Mouse (Mus musculus) limb, embryonic 10.5 days (tissue): ENCODE measurements around the gene Peak1. TPM values are rescaled to one million over a fixed set of nuclear protein-coding genes. Genes with fewer than 3 reads are reported as not detected.
"Not testable (repeated sequence)": the region's sequence is repeated elsewhere in the genome, so short reads cannot be mapped to it uniquely, and the experiment has no call there.

Source experiments
- DNase-seq: peaks from one replicate; pipeline ENCODE4 v3.0.0-alpha.2; 2017; ENCODE audit warnings: low spot score
- H3K27ac ChIP-seq: fragments of 300-500 bp; sonication (generic); 2 replicates; pipeline ENCODE4 v1.5.1; 2016; ENCODE audit warnings: mild to moderate bottlenecking
- H3K27me3 ChIP-seq: fragments of 300-500 bp; sonication (generic); 2 replicates; pipeline ENCODE4 v1.6.1; 2016; ENCODE audit warnings: low read depth, mild to moderate bottlenecking; ENCODE audit not compliant: poor library complexity, severe bottlenecking
- H3K36me3 ChIP-seq: fragments of 300-500 bp; sonication (generic); 2 replicates; pipeline ENCODE4 v1.6.1; 2016; ENCODE audit warnings: mild to moderate bottlenecking, moderate library complexity
- H3K4me1 ChIP-seq: fragments of 300-500 bp; sonication (generic); 2 replicates; pipeline ENCODE4 v1.6.1; 2016
- H3K4me3 ChIP-seq: fragments of 300-500 bp; sonication (generic); 2 replicates; pipeline ENCODE4 v1.5.1; 2016; ENCODE audit warnings: mild to moderate bottlenecking, moderate library complexity
- H3K9me3 ChIP-seq: fragments of 300-500 bp; sonication (generic); replicated peaks from 2 replicates; pipeline ENCODE4 v1.6.1; 2016; ENCODE audit warnings: mild to moderate bottlenecking
- WGBS: fragments of 180-500 bp; shearing (Covaris S2); methylation state at CpG from one replicate; pipeline ENCODE4 v1.1.7; 2016; 5-methylcytosine and 5-hydroxymethylcytosine counted together
- polyA plus RNA-seq: library from polyadenylated mRNA; unstranded; fragments of >200 nt; fragmentation: Nextera tagmentation; extraction: Ambion mirVana; gene quantifications from 2 replicates; pipeline ENCODE4 v1.2.1, GENCODE M21; 2016

Peak1 gene
- polyA plus RNA-seq, 1 experiment from 2014 or later = 6.1 TPM

DNA sequence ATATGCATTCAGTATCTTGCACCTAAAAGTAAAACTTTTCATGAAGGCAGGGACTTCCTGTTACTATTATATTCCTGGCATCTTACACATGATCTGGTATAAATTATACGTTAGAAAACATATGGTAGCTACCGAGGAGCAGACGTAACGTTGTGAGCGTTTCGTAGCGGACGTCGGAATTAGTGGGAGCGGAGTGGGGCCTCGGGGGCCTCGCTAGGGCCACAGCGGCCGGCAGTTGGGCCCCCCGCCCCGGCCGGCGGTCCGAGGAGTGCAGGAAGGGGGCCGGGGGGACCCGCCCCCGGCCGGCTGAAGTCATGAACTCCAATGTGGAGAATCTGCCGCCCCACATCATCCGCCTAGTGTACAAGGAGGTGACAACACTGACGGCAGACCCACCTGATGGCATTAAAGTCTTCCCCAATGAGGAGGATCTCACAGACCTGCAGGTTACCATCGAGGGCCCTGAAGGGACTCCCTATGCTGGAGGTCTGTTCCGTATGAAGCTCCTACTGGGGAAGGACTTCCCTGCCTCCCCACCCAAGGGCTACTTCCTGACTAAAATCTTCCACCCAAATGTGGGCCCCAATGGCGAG is 19.5 kb upstream of the Peak1 start:
- 91% methylated on average over 29 of the region's 29 CpGs for WGBS

DNA sequence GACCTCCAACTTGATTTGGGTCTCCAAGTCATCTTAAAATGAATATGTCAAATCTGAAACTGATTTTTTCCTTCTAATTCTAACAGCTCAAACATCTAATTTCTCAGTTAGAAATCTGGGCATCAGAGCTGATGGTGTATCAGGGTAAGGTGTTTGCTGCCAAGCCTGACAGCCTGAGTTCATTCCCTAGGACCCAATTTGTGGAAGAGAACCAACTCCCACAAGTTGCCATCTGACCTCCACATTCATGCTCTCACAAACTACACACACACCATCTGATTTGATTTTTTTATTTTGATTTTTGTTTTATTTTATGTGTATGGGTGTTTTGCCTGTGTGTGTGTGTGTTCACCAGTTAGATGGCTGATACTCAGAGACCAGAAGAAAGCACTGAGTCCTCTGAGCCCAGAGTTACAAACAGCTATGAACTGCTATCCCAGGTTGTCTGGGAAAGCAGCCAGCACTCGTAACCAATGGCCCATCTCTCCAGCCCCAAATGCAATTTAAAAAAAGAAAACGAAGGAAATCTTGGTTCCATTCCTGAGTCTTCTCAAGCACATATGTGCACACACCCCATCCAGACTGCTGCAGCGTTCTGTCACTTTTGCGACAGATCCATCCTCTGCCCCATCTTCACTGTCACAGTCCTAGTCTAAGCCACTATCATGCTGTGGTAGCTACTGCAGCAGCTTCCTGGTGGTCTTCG is 18.1 kb upstream of the Peak1 start:
- no peaks in the 10 kb centered on the region for H3K9me3 ChIP-seq
- no peak for DNase-seq
- WGBS = 92% methylated on average over 5 of the region's 5 CpGs
- no peaks in the 10 kb centered on the region for H3K36me3 ChIP-seq
- H3K4me1 ChIP-seq = no peaks in the 10 kb centered on the region
- H3K27ac ChIP-seq = no peak overlapping the region
- H3K4me3 ChIP-seq = no peak overlapping the region
- no peaks in the 10 kb centered on the region for H3K27me3 ChIP-seq

More for the DNA sequence above, 19.5 kb upstream of the Peak1 start:
- H3K4me1 ChIP-seq, H3K4me3 ChIP-seq, H3K9me3 ChIP-seq, DNase-seq, H3K36me3 ChIP-seq, H3K27ac ChIP-seq, H3K27me3 ChIP-seq: not testable (repeated sequence)

- H3K4me3 ChIP-seq = no peak overlapping the region
- H3K9me3 ChIP-seq = no peaks in the 10 kb centered on the region
- no peak for DNase-seq
- 91% methylated on average over 4 of the region's 4 CpGs for WGBS
- no peaks in the 10 kb centered on the region for H3K27me3 ChIP-seq
- no peak overlapping the region for H3K27ac ChIP-seq
- H3K4me1 ChIP-seq = no peaks in the 10 kb centered on the region
- H3K36me3 ChIP-seq = peaks cover 6% of the 10 kb centered on the region; the same call in 1 of the 2 replicates
Observed at GRCm38 (mm10) chr9:56424861-56425260, 7.0 kb upstream of the Peak1 start.

- H3K27me3 ChIP-seq = no peaks in the 10 kb centered on the region
Observed at GRCm38 (mm10) chr9:56421991-56422390, 4.1 kb upstream of the Peak1 start.

DNA sequence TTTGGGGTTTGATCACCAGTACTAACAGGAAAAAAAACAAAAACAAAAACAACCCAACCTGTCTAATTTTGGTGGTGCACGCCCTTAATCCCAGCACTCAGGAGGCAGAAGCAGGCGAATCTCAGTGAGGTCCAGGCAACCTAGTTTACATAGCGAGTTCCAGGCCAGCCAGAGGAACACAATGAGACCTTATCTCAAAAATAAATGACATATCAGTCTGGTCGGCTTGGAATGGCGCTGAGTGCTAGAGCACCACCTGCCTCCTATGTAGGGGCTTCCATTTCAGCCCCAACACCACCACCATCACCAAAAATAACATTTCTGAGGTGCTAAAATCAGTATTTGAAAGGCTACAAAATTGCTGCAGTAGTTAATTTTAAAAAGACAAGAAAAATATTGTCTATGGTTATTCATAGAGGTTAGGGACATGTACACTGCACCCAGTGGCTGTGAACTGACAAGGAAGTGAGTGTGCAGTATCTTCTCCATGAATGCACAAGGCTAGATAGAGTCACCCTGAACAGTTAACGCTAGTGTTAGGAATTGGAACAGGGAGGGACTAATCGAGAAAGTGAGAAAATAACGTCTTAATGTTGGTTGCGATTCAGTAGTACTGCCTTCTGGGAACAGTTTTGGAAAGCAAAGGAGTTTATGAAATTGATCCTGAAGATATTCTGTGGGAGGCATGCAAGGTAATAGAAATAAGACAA is 3.2 kb upstream of the Peak1 start:
- 92% methylated on average over 9 of the region's 9 CpGs for WGBS
- H3K4me3 ChIP-seq = no peak overlapping the region
- H3K27ac ChIP-seq = no peak overlapping the region
- peaks cover 21% of the 10 kb centered on the region for H3K4me1 ChIP-seq
- H3K9me3 ChIP-seq = no peaks in the 10 kb centered on the region
- H3K36me3 ChIP-seq = peaks cover 6% of the 10 kb centered on the region; the same call in 1 of the 2 replicates
- H3K27me3 ChIP-seq = no peaks in the 10 kb centered on the region
- no peak for DNase-seq

More at GRCm38 (mm10) chr9:56421991-56422390, 4.1 kb upstream of the Peak1 start:
- DNase-seq = no peak
- Histone ChIP-seq H3K4me3 (no peak overlapping the region), H3K36me3 (peaks cover 6% of the 10 kb centered on the region; the same call in 1 of the 2 replicates), H3K9me3 (no peaks in the 10 kb centered on the region), H3K4me1 (peaks cover 13% of the 10 kb centered on the region), H3K27ac (no peak overlapping the region)
- WGBS = 86% methylated on average over 5 of the region's 5 CpGs

DNA sequence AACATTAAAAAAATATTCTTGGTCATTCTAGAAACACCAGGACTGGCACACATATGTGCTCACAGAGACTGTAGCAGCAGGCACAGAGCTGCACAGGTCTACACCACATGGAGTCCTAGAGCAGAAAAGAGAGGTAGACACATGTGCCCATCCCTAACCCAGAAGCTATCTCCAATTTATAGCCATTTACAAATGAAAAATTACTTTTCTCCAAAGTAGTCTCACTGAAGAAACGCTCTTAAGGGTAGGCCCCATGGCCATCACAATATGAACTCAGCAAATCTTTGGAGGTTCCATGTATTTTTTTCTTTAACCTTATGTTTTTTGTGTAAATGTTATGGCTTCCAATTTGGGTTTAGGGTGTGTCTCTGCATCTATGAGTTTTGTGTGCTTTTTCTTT is 2.4 kb upstream of the Peak1 start:
- H3K27ac ChIP-seq = no peak overlapping the region
- no peak overlapping the region for H3K4me3 ChIP-seq
- peaks cover 6% of the 10 kb centered on the region; the same call in 1 of the 2 replicates for H3K36me3 ChIP-seq
- 96% methylated on average over 1 of the region's 1 CpGs for WGBS
- H3K27me3 ChIP-seq = no peaks in the 10 kb centered on the region
- H3K9me3 ChIP-seq = no peaks in the 10 kb centered on the region
- peaks cover 21% of the 10 kb centered on the region for H3K4me1 ChIP-seq
- no peak for DNase-seq

DNA sequence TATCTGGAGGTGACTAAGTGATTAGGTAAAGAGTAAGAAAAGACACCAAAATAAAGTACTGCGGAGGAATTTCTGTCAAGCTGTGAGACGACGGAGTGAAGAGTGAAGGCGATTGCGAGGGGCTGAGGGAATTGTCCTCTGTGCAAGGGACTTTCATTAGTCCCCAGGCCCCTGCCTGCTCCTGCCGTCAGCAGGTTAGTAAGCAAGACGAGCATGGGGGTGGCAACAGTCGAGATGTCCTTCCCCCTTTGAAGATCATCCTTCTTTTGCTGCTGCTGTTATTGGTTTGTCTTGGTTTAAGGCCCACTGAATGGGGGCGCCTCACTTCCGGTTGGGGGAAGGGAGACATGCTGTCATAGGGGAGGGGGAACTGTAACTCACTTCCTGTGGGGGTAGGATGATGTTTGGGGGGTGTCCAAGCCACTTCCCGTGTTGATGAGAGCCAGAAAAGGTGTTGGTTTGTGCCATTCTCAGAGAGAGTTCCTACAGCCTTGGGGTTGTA is 922 bp upstream of the Peak1 start:
- H3K27ac ChIP-seq = peak overlapping the region; percentile 95
- peaks cover 21% of the 10 kb centered on the region for H3K4me1 ChIP-seq
- H3K36me3 ChIP-seq = no peaks in the 10 kb centered on the region
- H3K4me3 ChIP-seq = peak overlapping the region; percentile 81
- 2% methylated on average over 11 of the region's 11 CpGs for WGBS
- no peaks in the 10 kb centered on the region for H3K9me3 ChIP-seq
- DNase-seq = peak; percentile 82
- no peaks in the 10 kb centered on the region for H3K27me3 ChIP-seq

GRCm38 (mm10) chr9:56417415-56417947 is 386 bp downstream of the Peak1 start:
- DNase-seq = peak; percentile 82
- Histone ChIP-seq H3K27ac (peak overlapping the region; percentile 95), H3K4me3 (peak overlapping the region; percentile 81), H3K4me1 (peaks cover 21% of the 10 kb centered on the region), H3K36me3 (no peaks in the 10 kb centered on the region), H3K27me3 (no peaks in the 10 kb centered on the region), H3K9me3 (no peaks in the 10 kb centered on the region)
- under 1% methylated on average over 40 of the region's 40 CpGs for WGBS

- no peak overlapping the region for H3K4me3 ChIP-seq
- peaks cover 21% of the 10 kb centered on the region for H3K4me1 ChIP-seq
- WGBS = 84% methylated on average over 4 of the region's 4 CpGs
- no peaks in the 10 kb centered on the region for H3K27me3 ChIP-seq
- H3K9me3 ChIP-seq = no peaks in the 10 kb centered on the region
- no peak overlapping the region for H3K27ac ChIP-seq
- DNase-seq = no peak
- no peaks in the 10 kb centered on the region for H3K36me3 ChIP-seq
Observed at GRCm38 (mm10) chr9:56415935-56416607, 1.8 kb downstream of the Peak1 start.

DNA sequence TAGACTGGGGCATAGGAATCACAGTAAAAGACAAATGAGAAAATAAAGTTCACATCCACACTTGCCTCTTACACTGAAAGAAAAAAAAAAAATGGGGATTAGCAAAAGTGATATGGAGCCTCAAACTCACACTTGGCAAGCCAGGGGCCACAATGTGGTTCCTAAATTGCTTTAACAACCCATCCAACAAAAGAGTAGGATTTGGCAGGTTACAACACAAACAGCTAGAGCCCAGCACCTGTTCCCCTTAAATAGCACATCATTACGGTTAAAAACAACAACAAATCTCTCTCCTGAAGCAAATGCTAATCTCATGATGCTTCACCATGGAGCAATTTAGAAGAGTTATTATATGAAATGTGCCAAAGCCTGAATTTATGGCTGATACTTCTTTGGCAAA is 2.5 kb downstream of the Peak1 start:
- Histone ChIP-seq H3K36me3 (no peaks in the 10 kb centered on the region), H3K27ac (no peak overlapping the region), H3K27me3 (no peaks in the 10 kb centered on the region), H3K9me3 (no peaks in the 10 kb centered on the region), H3K4me1 (peaks cover 21% of the 10 kb centered on the region), H3K4me3 (no peak overlapping the region)
- DNase-seq = no peak
- WGBS = 70% methylated on average over 1 of the region's 1 CpGs

- H3K27ac ChIP-seq = no peak overlapping the region
- H3K4me1 ChIP-seq = peaks cover 15% of the 10 kb centered on the region
- H3K36me3 ChIP-seq = no peaks in the 10 kb centered on the region
- H3K27me3 ChIP-seq = no peaks in the 10 kb centered on the region
- H3K9me3 ChIP-seq = no peaks in the 10 kb centered on the region
- no peak overlapping the region for H3K4me3 ChIP-seq
- DNase-seq = no peak
Observed at GRCm38 (mm10) chr9:56414322-56414721, 3.5 kb downstream of the Peak1 start.

- no peak for DNase-seq
- Histone ChIP-seq H3K4me1 (peaks cover 14% of the 10 kb centered on the region), H3K27me3 (peaks cover 4% of the 10 kb centered on the region; the same call in 1 of the 2 replicates), H3K36me3 (no peaks in the 10 kb centered on the region), H3K27ac (no peak overlapping the region), H3K4me3 (no peak overlapping the region), H3K9me3 (no peaks in the 10 kb centered on the region)
- WGBS = 76% methylated on average over 1 of the region's 1 CpGs
Observed at GRCm38 (mm10) chr9:56412716-56413115, 5.2 kb downstream of the Peak1 start.
